14 mouse cellular contexts compared by ENCODE assay signal in the genomic region with DNA sequence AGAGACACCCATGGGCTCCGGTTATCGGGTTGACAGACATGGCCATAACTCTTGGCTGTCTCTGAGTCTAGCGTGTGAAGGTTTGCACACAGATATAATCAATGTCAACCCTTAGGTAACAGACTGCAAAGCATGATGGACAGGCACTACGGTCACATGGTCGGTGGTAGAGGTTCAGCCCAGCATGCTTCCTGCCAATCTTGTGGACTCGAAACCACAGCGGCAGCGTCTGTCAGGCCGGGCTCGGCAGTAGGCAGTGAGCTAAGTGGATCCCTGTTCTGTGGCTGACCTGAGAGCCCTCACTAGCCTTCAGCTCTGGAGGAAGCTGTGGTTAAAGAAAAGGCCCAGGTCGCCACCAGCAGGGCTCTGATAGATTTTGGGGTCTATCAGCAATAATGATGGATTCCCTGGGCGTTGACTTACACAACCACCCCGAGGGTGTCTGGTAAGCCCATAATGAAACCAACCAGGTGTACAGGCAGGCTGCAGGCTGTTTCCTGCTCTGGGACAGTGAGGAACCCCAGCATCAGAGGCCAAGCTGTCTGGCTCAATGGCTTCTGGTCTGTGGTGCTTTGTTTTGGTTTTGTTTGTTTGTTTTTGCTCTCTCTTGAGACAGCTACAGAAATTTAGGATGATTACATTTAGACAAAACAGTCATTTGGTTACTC. TPM values are rescaled to one million over a fixed set of nuclear protein-coding genes. Genes with fewer than 3 reads are reported as not detected.
DNase-seq lines count a peak whose midpoint lies in the region; ATAC-seq lines count a peak whose summit lies in the region.
"Had no signal": no experiment of that assay in that cellular context is flagged by ENCODE, and none has a peak within 500 bp of the region (broad histone marks: within the 10 kb centered on the region; RNA-seq: fewer than 3 reads in every experiment).

No protein-coding gene starts in this region.

- peak; percentile 82 for ATAC-seq in granulocyte monocyte progenitor cell, adult 5-6 weeks (replicated peaks; ENCODE audit: poor library complexity, severe bottlenecking)
- peak; percentile 70 for ATAC-seq in megakaryocyte progenitor cell, adult 5-6 weeks (replicated peaks; ENCODE audit: poor library complexity)

- peak; percentile 88 for DNase-seq in 416B (ENCODE audit: low read depth)
- peak; percentile 36 to 39 for DNase-seq in B cell, adult 2 months
- DNase-seq in yolk sac, embryonic 10.5 days (ENCODE audit: low spot score) = no peak
- no peak for DNase-seq in urinary bladder, postnatal 4 days (ENCODE audit: low spot score in 2 of 2)
- no peak for DNase-seq in cerebellum, adult 8-10 months
- DNase-seq in kidney, postnatal 4 days = no peak
- DNase-seq: adrenal gland, adult 2 months; heart, postnatal 14 days; lung, postnatal 10 days; thymus, postnatal 4 days had no signal

RNA-seq across cellular contexts. Expression of a gene that starts 9.7 kb away (rescaled TPM):
- not detected in 2 replicates for total RNA-seq in granulocyte monocyte progenitor cell, adult 5-6 weeks (2014; fragmentation: Nextera tagmentation)
- total RNA-seq in granulocyte monocyte progenitor cell, adult 5-6 weeks (2017) = not detected in 2 replicates
- total RNA-seq in megakaryocyte progenitor cell, adult 5-6 weeks (2015) = not detected in 2 replicates
- total RNA-seq in megakaryocyte progenitor cell, adult 5-6 weeks (2017) = not detected in 2 replicates

RNA-seq across cellular contexts. Expression of a gene that starts 29.1 kb away (rescaled TPM):
- total RNA-seq in granulocyte monocyte progenitor cell, adult 5-6 weeks (2014; fragmentation: Nextera tagmentation) = not detected in 2 replicates
- not detected in 2 replicates for total RNA-seq in granulocyte monocyte progenitor cell, adult 5-6 weeks (2017)
- total RNA-seq in megakaryocyte progenitor cell, adult 5-6 weeks (2015) = not detected in 2 replicates
- total RNA-seq in megakaryocyte progenitor cell, adult 5-6 weeks (2017) = not detected in 2 replicates
- total RNA-seq: gastrocnemius, adult 18-20 months; layer of hippocampus, postnatal 10 days had no signal

RNA-seq across cellular contexts. Expression of a gene that starts 42.1 kb away (rescaled TPM):
- total RNA-seq in granulocyte monocyte progenitor cell, adult 5-6 weeks (2014; fragmentation: Nextera tagmentation) = 16.4 and 32.1 TPM in 2 replicates
- 10.5 and 13.6 TPM in 2 replicates for total RNA-seq in granulocyte monocyte progenitor cell, adult 5-6 weeks (2017)
- 15.1 and 15.9 TPM in 2 replicates for total RNA-seq in megakaryocyte progenitor cell, adult 5-6 weeks (2015)
- total RNA-seq in megakaryocyte progenitor cell, adult 5-6 weeks (2017) = 12.8 and 17.6 TPM in 2 replicates

RNA-seq across cellular contexts. Expression of a gene that starts 42.1 kb away (rescaled TPM):
- total RNA-seq in granulocyte monocyte progenitor cell, adult 5-6 weeks (2014; fragmentation: Nextera tagmentation) = 40.5 and 47.7 TPM in 2 replicates
- total RNA-seq in granulocyte monocyte progenitor cell, adult 5-6 weeks (2017) = 15.6 and 17.6 TPM in 2 replicates
- 33.7 and 40.2 TPM in 2 replicates for total RNA-seq in megakaryocyte progenitor cell, adult 5-6 weeks (2015)
- 15.1 and 18.5 TPM in 2 replicates for total RNA-seq in megakaryocyte progenitor cell, adult 5-6 weeks (2017)

RNA-seq across cellular contexts. Expression of a gene that starts 58.8 kb away (rescaled TPM):
- total RNA-seq in granulocyte monocyte progenitor cell, adult 5-6 weeks (2014; fragmentation: Nextera tagmentation) = 20.1 and 32.4 TPM in 2 replicates
- total RNA-seq in granulocyte monocyte progenitor cell, adult 5-6 weeks (2017) = 13.6 and 16.6 TPM in 2 replicates
- 12.9 and 16.2 TPM in 2 replicates for total RNA-seq in megakaryocyte progenitor cell, adult 5-6 weeks (2015)
- 12.9 and 20.1 TPM in 2 replicates for total RNA-seq in megakaryocyte progenitor cell, adult 5-6 weeks (2017)

Comparison
In these comparisons a context has a peak if more than half of its experiments do, and no peak if none do; other contexts are left out.
1. DNase-seq: peak in 416B (single experiment) and B cell, adult 2 months (2 of 2); none in yolk sac, embryonic 10.5 days (single experiment), urinary bladder, postnatal 4 days (0 of 2), cerebellum, adult 8-10 months (single experiment) and kidney, postnatal 4 days (0 of 2).